Mouse (Mus musculus) thymus, postnatal 0 days (tissue): ENCODE data around the gene Mtx1. TPM values are rescaled to one million over a fixed set of nuclear protein-coding genes. Genes with fewer than 3 reads are reported as not detected.
"Not testable (repeated sequence)": the region's sequence is repeated elsewhere in the genome, so short reads cannot be mapped to it uniquely, and the experiment has no call there.

Source experiments
- DNase-seq: peaks from one replicate; pipeline ENCODE4 v3.0.0-alpha.2; 2015; ENCODE audit warnings: low spot score
- polyA plus RNA-seq: library from polyadenylated mRNA; unstranded; fragments of >200 nt; fragmentation: Nextera tagmentation; extraction: Ambion mirVana; gene quantifications from 2 replicates; pipeline ENCODE4 v1.2.1, GENCODE M21; 2015

The Mtx1 gene
- polyA plus RNA-seq, 1 experiment from 2014 or later: 223 TPM

GRCm38 (mm10) chr3:89183959-89184315 is 43.0 kb downstream of the Mtx1 start:
- no peak for DNase-seq

GRCm38 (mm10) chr3:89183058-89183958 is 43.6 kb downstream of the Mtx1 start, which contains the start of gene Fam189b:
Gene Fam189b (plus strand): TSS chr3:89183143.
- DNase-seq: peak; percentile 78

- no peak for DNase-seq
Measured at GRCm38 (mm10) chr3:89182531-89183057, 44.3 kb downstream of the Mtx1 start.

GRCm38 (mm10) chr3:89181749-89182500 is 45.0 kb downstream of the Mtx1 start:
- no peak for DNase-seq

GRCm38 (mm10) chr3:89179056-89179455 is 47.8 kb downstream of the Mtx1 start:
- no peak for DNase-seq

- no peak for DNase-seq
Measured at GRCm38 (mm10) chr3:89178107-89178385, 48.8 kb downstream of the Mtx1 start.

- peak; percentile 96 for DNase-seq
Measured at GRCm38 (mm10) chr3:89177242-89178106, 49.4 kb downstream of the Mtx1 start, which contains the start of gene Scamp3. Gene Scamp3 (plus strand): TSS chr3:89177473.

GRCm38 (mm10) chr3:89176421-89176820 is 50.5 kb downstream of the Mtx1 start:
- DNase-seq: no peak

GRCm38 (mm10) chr3:89175544-89175943 is 51.3 kb downstream of the Mtx1 start:
- DNase-seq: no peak

- no peak for DNase-seq
Measured at GRCm38 (mm10) chr3:89174844-89175243, 52.0 kb downstream of the Mtx1 start.

- no peak for DNase-seq
Measured at GRCm38 (mm10) chr3:89166945-89167344, 59.9 kb downstream of the Mtx1 start.

- no peak for DNase-seq
Measured at GRCm38 (mm10) chr3:89165268-89165870, 61.5 kb downstream of the Mtx1 start.

GRCm38 (mm10) chr3:89164506-89165267 is 62.2 kb downstream of the Mtx1 start, which contains the start of gene Clk2:
Gene Clk2 (plus strand): TSS chr3:89164795.
- DNase-seq: peak; percentile 96

GRCm38 (mm10) chr3:89163643-89164245 is 63.1 kb downstream of the Mtx1 start:
- DNase-seq: peak; percentile 22

- DNase-seq: no peak
Measured at GRCm38 (mm10) chr3:89163123-89163522, 63.8 kb downstream of the Mtx1 start.

GRCm38 (mm10) chr3:89161786-89162185 is 65.1 kb downstream of the Mtx1 start:
- no peak for DNase-seq

GRCm38 (mm10) chr3:89161207-89161606 is 65.7 kb downstream of the Mtx1 start:
- DNase-seq: not testable (repeated sequence)

GRCm38 (mm10) chr3:89159616-89160344 is 67.1 kb downstream of the Mtx1 start, which contains the start of gene Hcn3:
Gene Hcn3 (minus strand): TSS chr3:89160196.
- DNase-seq: peak; percentile 89

- DNase-seq: no peak
Measured at GRCm38 (mm10) chr3:89159211-89159610, 67.7 kb downstream of the Mtx1 start.
